Mouse (Mus musculus): Measurements from ENCODE around the gene Doxl2. TPM values are rescaled to one million over a fixed set of nuclear protein-coding genes. Genes with fewer than 3 reads are reported as not detected.

The Doxl2 gene
- polyA plus RNA-seq, 1 experiment: not detected

DNA sequence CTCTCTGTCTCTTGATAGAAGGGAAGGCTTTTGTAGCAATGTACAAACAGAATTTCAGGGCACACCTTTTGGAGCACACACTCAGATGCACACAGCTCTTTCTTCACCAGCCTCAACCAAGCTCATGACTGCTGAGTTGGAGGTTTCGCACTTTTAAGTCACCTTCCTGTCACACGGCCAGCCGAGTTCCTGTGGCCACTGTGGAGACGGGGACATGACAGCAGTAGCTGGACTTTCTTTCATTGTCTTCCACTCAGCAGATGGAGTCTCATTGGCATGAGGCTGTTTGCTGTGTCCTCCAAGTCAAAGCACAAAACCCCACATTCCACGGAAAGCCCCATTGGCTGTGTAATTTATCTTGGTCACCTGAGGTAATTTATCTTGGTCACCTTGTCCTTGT is 36.4 kb downstream of the Doxl2 start:
- no peak for DNase-seq (ENCODE audit: low read depth)
- no peak for TF ChIP-seq POLR2A (IDR thresholded peaks at IDR 0.05; ENCODE audit: borderline replicate concordance, extremely low read depth, insufficient read depth, insufficient read length, poor library complexity, severe bottlenecking)
- TF ChIP-seq CTCF (IDR thresholded peaks at IDR 0.05; ENCODE audit: borderline replicate concordance, extremely low read depth, insufficient read depth, insufficient read length): no peak

- TF ChIP-seq CTCF (IDR thresholded peaks at IDR 0.05; ENCODE audit: borderline replicate concordance, extremely low read depth, insufficient read depth, insufficient read length) (no peak), POLR2A (IDR thresholded peaks at IDR 0.05; ENCODE audit: borderline replicate concordance, extremely low read depth, insufficient read depth, insufficient read length, poor library complexity, severe bottlenecking) (no peak)
- DNase-seq (ENCODE audit: low read depth): no peak
These were observed 38.3 kb downstream of the Doxl2 start for GRCm38 (mm10) chr6:49013023-49013422.

- DNase-seq (ENCODE audit: low read depth): no peak
- TF ChIP-seq POLR2A (IDR thresholded peaks at IDR 0.05; ENCODE audit: borderline replicate concordance, extremely low read depth, insufficient read depth, insufficient read length, poor library complexity, severe bottlenecking) (no peak), CTCF (IDR thresholded peaks at IDR 0.05; ENCODE audit: borderline replicate concordance, extremely low read depth, insufficient read depth, insufficient read length) (no peak)
These were observed 38.7 kb downstream of the Doxl2 start for GRCm38 (mm10) chr6:49013458-49013857.

DNA sequence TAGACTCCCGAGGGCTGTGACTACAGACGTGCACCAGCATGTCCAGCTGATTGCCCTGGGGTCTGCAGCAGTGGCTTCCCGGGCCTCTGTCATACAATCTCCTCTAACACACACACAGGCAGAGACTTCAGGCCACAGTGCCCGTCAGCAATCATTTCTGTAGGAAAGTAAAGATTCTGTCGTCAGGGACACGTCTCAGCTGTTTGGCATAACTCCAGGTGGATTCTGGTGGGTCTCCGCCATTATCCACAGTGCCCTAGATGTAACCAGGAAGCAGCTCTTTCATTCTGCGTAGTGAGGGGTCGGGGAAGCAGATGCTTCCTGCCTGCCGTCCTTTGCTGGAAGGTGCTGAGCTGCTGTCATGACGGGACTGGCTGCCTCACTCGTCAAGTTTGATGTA is 42.4 kb downstream of the Doxl2 start:
- TF ChIP-seq POLR2A (IDR thresholded peaks at IDR 0.05; ENCODE audit: borderline replicate concordance, extremely low read depth, insufficient read depth, insufficient read length, poor library complexity, severe bottlenecking) (no peak), CTCF (IDR thresholded peaks at IDR 0.05; ENCODE audit: borderline replicate concordance, extremely low read depth, insufficient read depth, insufficient read length) (no peak)
- peak; percentile 20 for DNase-seq (ENCODE audit: low read depth)

GRCm38 (mm10) chr6:49019341-49019740 is 44.6 kb downstream of the Doxl2 start:
- no peak for DNase-seq (ENCODE audit: low read depth)
- TF ChIP-seq CTCF (IDR thresholded peaks at IDR 0.05; ENCODE audit: borderline replicate concordance, extremely low read depth, insufficient read depth, insufficient read length): no peak
- TF ChIP-seq POLR2A (IDR thresholded peaks at IDR 0.05; ENCODE audit: borderline replicate concordance, extremely low read depth, insufficient read depth, insufficient read length, poor library complexity, severe bottlenecking): no peak

DNA sequence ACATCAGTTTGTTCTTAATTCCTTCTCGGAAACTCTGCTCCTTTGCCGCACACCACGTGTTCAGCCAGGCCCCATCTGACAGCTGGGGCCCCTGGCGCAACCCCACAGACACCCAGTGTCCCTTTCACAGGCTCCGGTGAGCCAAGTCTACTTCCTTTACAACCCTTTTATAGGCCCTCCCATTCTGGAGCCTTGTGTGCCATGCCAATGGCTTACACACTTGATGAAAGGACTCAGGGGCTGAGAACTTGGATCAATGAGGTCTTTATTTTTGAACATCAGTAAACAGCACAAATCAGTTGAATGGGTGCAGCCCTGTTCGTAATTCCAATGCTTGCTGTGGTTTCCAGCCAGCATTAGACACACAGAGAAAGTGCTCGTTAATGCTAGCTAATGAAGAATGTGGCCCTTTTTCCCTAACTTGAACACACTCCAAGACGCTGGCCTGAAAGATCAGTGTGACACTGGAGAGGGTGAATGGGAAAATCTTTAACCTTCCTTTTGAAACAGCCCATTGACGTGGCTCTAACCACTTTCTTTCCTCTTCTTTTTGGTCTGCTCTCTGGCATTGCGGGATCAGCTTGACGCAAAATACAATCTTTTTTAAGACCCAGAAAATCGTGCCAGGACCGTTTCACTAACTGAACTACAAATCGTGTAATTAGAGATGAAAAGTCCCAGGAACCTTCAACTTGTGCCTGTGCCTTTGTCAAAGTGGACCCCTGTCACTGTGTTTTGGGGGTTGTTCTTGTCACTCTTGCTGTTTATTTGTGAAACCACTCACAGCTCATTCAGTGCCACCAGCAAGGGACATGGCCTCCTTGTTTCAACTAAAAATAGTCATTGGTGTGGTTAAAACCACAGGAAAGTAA is 46.6 kb downstream of the Doxl2 start:
- TF ChIP-seq POLR2A (IDR thresholded peaks at IDR 0.05; ENCODE audit: borderline replicate concordance, extremely low read depth, insufficient read depth, insufficient read length, poor library complexity, severe bottlenecking): no peak
- no peak for TF ChIP-seq CTCF (IDR thresholded peaks at IDR 0.05; ENCODE audit: borderline replicate concordance, extremely low read depth, insufficient read depth, insufficient read length)
- DNase-seq (ENCODE audit: low read depth): peak; percentile 96

DNA sequence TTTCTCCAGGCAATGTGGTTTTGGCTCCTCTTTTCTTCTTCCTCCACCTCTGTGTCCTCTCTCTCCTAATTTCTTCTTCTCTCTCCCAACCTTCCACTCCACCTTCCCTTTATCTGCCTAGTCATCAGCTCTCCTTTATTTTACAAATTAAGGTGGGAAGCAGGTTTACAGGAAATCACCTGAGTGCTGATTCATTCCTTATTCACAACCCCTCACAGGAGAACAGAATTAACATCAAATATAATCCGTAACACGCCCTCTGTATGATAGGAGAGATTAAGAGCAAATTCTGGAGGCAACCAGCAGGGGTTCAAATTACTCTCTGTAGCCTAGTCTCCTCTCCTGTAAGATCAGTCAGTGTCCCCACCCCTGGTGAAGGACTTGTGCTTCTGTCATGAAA is 47.6 kb downstream of the Doxl2 start:
- no peak for TF ChIP-seq POLR2A (IDR thresholded peaks at IDR 0.05; ENCODE audit: borderline replicate concordance, extremely low read depth, insufficient read depth, insufficient read length, poor library complexity, severe bottlenecking)
- TF ChIP-seq CTCF (IDR thresholded peaks at IDR 0.05; ENCODE audit: borderline replicate concordance, extremely low read depth, insufficient read depth, insufficient read length): no peak
- no peak for DNase-seq (ENCODE audit: low read depth)

GRCm38 (mm10) chr6:49023315-49023714 is 48.6 kb downstream of the Doxl2 start:
- DNase-seq (ENCODE audit: low read depth): no peak
- TF ChIP-seq CTCF (IDR thresholded peaks at IDR 0.05; ENCODE audit: borderline replicate concordance, extremely low read depth, insufficient read depth, insufficient read length) (no peak), POLR2A (IDR thresholded peaks at IDR 0.05; ENCODE audit: borderline replicate concordance, extremely low read depth, insufficient read depth, insufficient read length, poor library complexity, severe bottlenecking) (no peak)

DNA sequence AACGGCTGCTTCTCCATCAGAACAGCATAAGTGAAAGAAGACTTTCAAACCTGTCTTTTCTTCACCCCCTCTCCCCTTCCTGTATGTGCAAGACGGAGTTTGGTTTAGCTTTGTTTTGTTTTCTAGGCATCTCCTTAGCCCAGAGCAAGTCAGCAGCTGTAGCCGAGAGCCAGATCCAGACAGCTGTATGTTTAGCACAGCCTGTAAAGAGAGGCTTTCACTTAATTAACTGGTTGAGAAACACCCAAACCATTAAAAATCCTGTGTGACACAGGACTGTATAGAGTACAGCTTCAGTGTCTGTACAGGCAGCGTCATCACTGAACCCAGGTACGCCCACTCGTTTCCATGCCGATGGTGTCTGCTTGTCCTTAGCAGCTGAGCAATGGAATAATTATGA is 50.5 kb downstream of the Doxl2 start:
- no peak for DNase-seq (ENCODE audit: low read depth)

DNA sequence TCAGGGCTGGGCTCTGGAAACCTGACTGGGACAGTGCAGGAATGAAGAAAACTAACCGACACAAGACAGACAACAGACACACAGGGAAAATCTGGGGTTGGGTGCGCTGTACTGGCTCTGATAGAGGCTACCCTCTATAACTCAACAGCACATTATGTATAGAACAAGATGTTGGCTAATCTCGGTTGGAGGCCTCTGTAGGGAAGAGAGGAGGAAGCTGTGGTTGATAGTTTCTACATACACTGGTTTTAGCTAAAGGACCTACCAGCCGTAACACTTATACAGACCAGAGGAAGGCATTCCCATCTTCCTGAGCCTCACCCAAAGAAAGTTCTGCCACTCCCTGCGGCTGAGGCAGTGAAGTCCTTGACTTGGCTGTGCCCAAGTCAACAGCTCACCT is 51.7 kb downstream of the Doxl2 start:
- TF ChIP-seq POLR2A (IDR thresholded peaks at IDR 0.05; ENCODE audit: borderline replicate concordance, extremely low read depth, insufficient read depth, insufficient read length, poor library complexity, severe bottlenecking): no peak
- TF ChIP-seq CTCF (IDR thresholded peaks at IDR 0.05; ENCODE audit: borderline replicate concordance, extremely low read depth, insufficient read depth, insufficient read length): no peak
- DNase-seq (ENCODE audit: low read depth): no peak

More for the DNA sequence above, 50.5 kb downstream of the Doxl2 start:
- TF ChIP-seq CTCF (IDR thresholded peaks at IDR 0.05; ENCODE audit: borderline replicate concordance, extremely low read depth, insufficient read depth, insufficient read length) (no peak), POLR2A (IDR thresholded peaks at IDR 0.05; ENCODE audit: borderline replicate concordance, extremely low read depth, insufficient read depth, insufficient read length, poor library complexity, severe bottlenecking) (no peak)

GRCm38 (mm10) chr6:49028019-49028418 is 53.3 kb downstream of the Doxl2 start:
- DNase-seq (ENCODE audit: low read depth): no peak
- no peak for TF ChIP-seq CTCF (IDR thresholded peaks at IDR 0.05; ENCODE audit: borderline replicate concordance, extremely low read depth, insufficient read depth, insufficient read length)
- no peak for TF ChIP-seq POLR2A (IDR thresholded peaks at IDR 0.05; ENCODE audit: borderline replicate concordance, extremely low read depth, insufficient read depth, insufficient read length, poor library complexity, severe bottlenecking)

Other genes starting within 250 kb of the Doxl2 start
- 1.0 and 2.2 TPM in 2 replicates for gene Gimap1, start 235.9 kb upstream of the Doxl2 start, polyA plus RNA-seq (2012; rRNA removed)
- 0.87 and 1.2 TPM in 2 replicates for gene Gimap5, start 228.8 kb upstream of the Doxl2 start, polyA plus RNA-seq (2012; rRNA removed)
- not detected in 2 replicates for gene Gimap3, start 204.1 kb upstream of the Doxl2 start, polyA plus RNA-seq (2012; rRNA removed)
- gene Tmem176a, start 134.0 kb upstream of the Doxl2 start, polyA plus RNA-seq (2012; rRNA removed): 12.7 and 14.0 TPM in 2 replicates
- gene Tmem176b, start 133.5 kb upstream of the Doxl2 start, polyA plus RNA-seq (2012; rRNA removed): 92.9 and 101 TPM in 2 replicates
- gene Aoc1, start 102.1 kb upstream of the Doxl2 start, polyA plus RNA-seq (2012; rRNA removed): 0.03 and 0.04 TPM in 2 replicates
- not detected in 2 replicates for gene 1600015I10Rik, start 45.1 kb upstream of the Doxl2 start, polyA plus RNA-seq (2012; rRNA removed)
- gene Svs1, start 11.9 kb downstream of the Doxl2 start, polyA plus RNA-seq (2012; rRNA removed): not detected in 2 replicates
- 0.44 and 1.3 TPM in 2 replicates for gene Gpnmb, start 61.6 kb downstream of the Doxl2 start, polyA plus RNA-seq (2012; rRNA removed)
- gene Malsu1, start 98.8 kb downstream of the Doxl2 start, polyA plus RNA-seq (2012; rRNA removed): 18.6 and 27.7 TPM in 2 replicates
- gene Igf2bp3, start 240.0 kb downstream of the Doxl2 start, polyA plus RNA-seq (2012; rRNA removed): 22.0 and 22.6 TPM in 2 replicates